Mouse (Mus musculus): ENCODE measurements around the gene Rasl11a. TPM values are rescaled to one million over a fixed set of nuclear protein-coding genes. Genes with fewer than 3 reads are reported as not detected.
A peak's percentile ranks its signal among the peaks of the same experiment; 100 is the strongest.
"Not testable (repeated sequence)": the region's sequence is repeated elsewhere in the genome, so short reads cannot be mapped to it uniquely, and the experiment has no call there.

Gene Rasl11a
- polyA plus RNA-seq, 1 experiment, result 5.8 TPM

GRCm38 (mm10) chr5:146872981-146873631, 28.2 kb downstream of the Rasl11a start:
- Histone ChIP-seq H3K36me3 (ENCODE audit: control insufficient read depth, insufficient read depth, low read length) (no peaks in the 10 kb centered on the region), H3K4me1 (ENCODE audit: control insufficient read depth, insufficient read depth, insufficient read length, low read length) (no peaks in the 10 kb centered on the region), H3K4me3 (ENCODE audit: low read depth, low read length) (no peak overlapping the region), H3K27ac (ENCODE audit: insufficient read depth, low read depth, low read length) (no peak overlapping the region), H3K27me3 (ENCODE audit: control insufficient read depth, insufficient read depth, low read length) (no peaks in the 10 kb centered on the region)
- WGBS, result 34% methylated on average over 5 of the region's 5 CpGs
- TF ChIP-seq POLR2A (IDR thresholded peaks at IDR 0.05; ENCODE audit: low read depth, low read length), result no peak
- no peak for TF ChIP-seq CTCF (IDR thresholded peaks at IDR 0.05; ENCODE audit: extremely low read depth, insufficient read length, insufficient replicate concordance, low read depth, low read length)

DNA sequence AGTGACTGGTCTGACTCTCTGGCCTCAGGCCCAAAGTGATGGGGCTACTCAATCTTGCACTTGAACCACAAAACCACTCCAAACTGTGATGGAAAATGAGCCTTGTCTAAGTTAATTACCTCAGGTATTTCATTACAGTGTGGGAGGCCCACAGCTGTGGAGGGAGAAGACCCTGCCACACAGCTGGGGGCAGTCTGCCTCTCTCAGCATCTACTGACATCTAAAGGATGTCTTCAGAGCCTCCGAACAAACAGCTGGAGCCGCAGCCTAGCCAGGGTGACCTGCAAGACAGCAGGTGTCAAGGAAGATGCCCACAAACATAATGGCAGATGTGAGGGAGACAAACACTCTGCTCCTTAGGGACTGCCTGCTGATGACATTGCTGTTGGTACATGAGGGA, 31.2 kb downstream of the Rasl11a start:
- Histone ChIP-seq H3K36me3 (ENCODE audit: control insufficient read depth, insufficient read depth, low read length) (no peaks in the 10 kb centered on the region), H3K4me3 (ENCODE audit: low read depth, low read length) (no peak overlapping the region), H3K4me1 (ENCODE audit: control insufficient read depth, insufficient read depth, insufficient read length, low read length) (no peaks in the 10 kb centered on the region), H3K27ac (ENCODE audit: insufficient read depth, low read depth, low read length) (no peak overlapping the region), H3K27me3 (ENCODE audit: control insufficient read depth, insufficient read depth, low read length) (no peaks in the 10 kb centered on the region)
- 81% methylated on average over 2 of the region's 2 CpGs for WGBS
- no peak for TF ChIP-seq CTCF (IDR thresholded peaks at IDR 0.05; ENCODE audit: extremely low read depth, insufficient read length, insufficient replicate concordance, low read depth, low read length)
- no peak for TF ChIP-seq POLR2A (IDR thresholded peaks at IDR 0.05; ENCODE audit: low read depth, low read length)

GRCm38 (mm10) chr5:146877882-146878281, 33.0 kb downstream of the Rasl11a start:
- not testable (repeated sequence) for H3K27ac ChIP-seq (ENCODE audit: insufficient read depth, low read depth, low read length); H3K36me3 ChIP-seq (ENCODE audit: control insufficient read depth, insufficient read depth, low read length)
- WGBS, result 82% methylated on average over 5 of the region's 6 CpGs

DNA sequence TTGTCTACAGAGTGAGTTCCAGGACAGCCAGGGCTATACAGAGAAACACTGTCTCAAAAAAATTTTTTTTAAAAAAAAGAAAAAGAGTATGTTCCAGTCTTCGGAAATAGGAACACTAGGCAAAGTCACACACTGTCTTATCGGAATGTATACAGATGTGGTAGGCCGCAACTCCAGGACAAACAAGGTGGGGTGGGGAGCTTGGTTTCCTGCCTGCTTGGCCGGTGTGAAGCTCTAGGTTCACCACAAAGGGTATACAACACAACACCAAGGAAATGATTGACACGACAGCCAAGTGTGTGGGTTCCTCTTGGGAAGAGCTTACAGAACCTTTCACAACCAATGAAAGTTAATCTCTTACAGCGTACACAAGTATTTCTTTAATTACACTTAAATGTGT, 37.4 kb downstream of the Rasl11a start:
- H3K4me1 ChIP-seq (ENCODE audit: control insufficient read depth, insufficient read depth, insufficient read length, low read length), result no peaks in the 10 kb centered on the region
- no peak for TF ChIP-seq POLR2A (IDR thresholded peaks at IDR 0.05; ENCODE audit: low read depth, low read length)
- TF ChIP-seq CTCF (IDR thresholded peaks at IDR 0.05; ENCODE audit: extremely low read depth, insufficient read length, insufficient replicate concordance, low read depth, low read length), result no peak
- no peak overlapping the region for H3K27ac ChIP-seq (ENCODE audit: insufficient read depth, low read depth, low read length)
- WGBS, result 76% methylated on average over 6 of the region's 6 CpGs
- no peaks in the 10 kb centered on the region for H3K36me3 ChIP-seq (ENCODE audit: control insufficient read depth, insufficient read depth, low read length)
- no peaks in the 10 kb centered on the region for H3K27me3 ChIP-seq (ENCODE audit: control insufficient read depth, insufficient read depth, low read length)
- no peak overlapping the region for H3K4me3 ChIP-seq (ENCODE audit: low read depth, low read length)

More at GRCm38 (mm10) chr5:146877882-146878281, 33.0 kb downstream of the Rasl11a start:
- H3K4me1 ChIP-seq (ENCODE audit: control insufficient read depth, insufficient read depth, insufficient read length, low read length); H3K4me3 ChIP-seq (ENCODE audit: low read depth, low read length); H3K27me3 ChIP-seq (ENCODE audit: control insufficient read depth, insufficient read depth, low read length): not testable (repeated sequence)

DNA sequence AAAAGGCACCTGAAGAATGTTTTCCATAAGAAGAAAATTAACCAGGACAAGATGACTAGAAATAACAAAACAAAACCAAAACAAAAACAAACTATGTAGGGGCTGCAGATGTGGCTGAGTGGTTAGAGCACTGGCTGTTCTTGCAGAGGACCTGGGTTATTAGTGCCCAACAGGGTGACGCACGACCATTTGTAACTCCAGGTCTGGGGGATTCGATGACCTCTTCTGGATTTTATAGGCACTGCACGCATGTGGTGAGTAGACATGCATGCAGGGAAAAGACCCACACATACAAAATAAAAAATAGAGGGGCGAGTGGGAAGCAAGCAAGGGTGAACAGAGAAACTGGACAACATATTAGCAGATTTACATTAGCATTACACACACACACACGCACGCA, 38.2 kb downstream of the Rasl11a start:
- Histone ChIP-seq H3K27ac (ENCODE audit: insufficient read depth, low read depth, low read length) (no peak overlapping the region), H3K27me3 (ENCODE audit: control insufficient read depth, insufficient read depth, low read length) (no peaks in the 10 kb centered on the region), H3K4me1 (ENCODE audit: control insufficient read depth, insufficient read depth, insufficient read length, low read length) (no peaks in the 10 kb centered on the region), H3K36me3 (ENCODE audit: control insufficient read depth, insufficient read depth, low read length) (no peaks in the 10 kb centered on the region), H3K4me3 (ENCODE audit: low read depth, low read length) (no peak overlapping the region)
- no peak for TF ChIP-seq CTCF (IDR thresholded peaks at IDR 0.05; ENCODE audit: extremely low read depth, insufficient read length, insufficient replicate concordance, low read depth, low read length)
- no peak for TF ChIP-seq POLR2A (IDR thresholded peaks at IDR 0.05; ENCODE audit: low read depth, low read length)
- 77% methylated on average over 7 of the region's 7 CpGs for WGBS

GRCm38 (mm10) chr5:146883486-146884272, 38.8 kb downstream of the Rasl11a start:
- H3K27ac ChIP-seq (ENCODE audit: insufficient read depth, low read depth, low read length), result no peak overlapping the region
- TF ChIP-seq CTCF (IDR thresholded peaks at IDR 0.05; ENCODE audit: extremely low read depth, insufficient read length, insufficient replicate concordance, low read depth, low read length), result no peak
- TF ChIP-seq POLR2A (IDR thresholded peaks at IDR 0.05; ENCODE audit: low read depth, low read length), result no peak
- H3K4me1 ChIP-seq (ENCODE audit: control insufficient read depth, insufficient read depth, insufficient read length, low read length), result no peaks in the 10 kb centered on the region
- 79% methylated on average over 15 of the region's 15 CpGs for WGBS
- no peaks in the 10 kb centered on the region for H3K27me3 ChIP-seq (ENCODE audit: control insufficient read depth, insufficient read depth, low read length)
- no peak overlapping the region for H3K4me3 ChIP-seq (ENCODE audit: low read depth, low read length)
- no peaks in the 10 kb centered on the region for H3K36me3 ChIP-seq (ENCODE audit: control insufficient read depth, insufficient read depth, low read length)

- WGBS, result 25% methylated on average over 14 of the region's 14 CpGs
- Histone ChIP-seq H3K27me3 (ENCODE audit: control insufficient read depth, insufficient read depth, low read length) (no peaks in the 10 kb centered on the region), H3K4me3 (ENCODE audit: low read depth, low read length) (no peak overlapping the region), H3K36me3 (ENCODE audit: control insufficient read depth, insufficient read depth, low read length) (no peaks in the 10 kb centered on the region), H3K4me1 (ENCODE audit: control insufficient read depth, insufficient read depth, insufficient read length, low read length) (no peaks in the 10 kb centered on the region), H3K27ac (ENCODE audit: insufficient read depth, low read depth, low read length) (no peak overlapping the region)
- peak; percentile 72; the same call in 1 of the 2 replicates for TF ChIP-seq CTCF (IDR thresholded peaks at IDR 0.05; ENCODE audit: extremely low read depth, insufficient read length, insufficient replicate concordance, low read depth, low read length)
- TF ChIP-seq POLR2A (IDR thresholded peaks at IDR 0.05; ENCODE audit: low read depth, low read length), result no peak
Observed at GRCm38 (mm10) chr5:146891127-146891526, 46.3 kb downstream of the Rasl11a start.

All from small intestine, adult 2 months (tissue).